In genomic region chr2:164518266-164519170, GRCm38 (mm10) we compare ENCODE assay signal across 16 mouse cellular contexts. TPM values are rescaled to one million over a fixed set of nuclear protein-coding genes. Genes with fewer than 3 reads are reported as not detected.
A peak's percentile ranks its signal among the peaks of the same experiment; 100 is the strongest.
DNase-seq lines count a peak whose midpoint lies in the region; ATAC-seq and TF ChIP-seq lines count a peak whose summit lies in the region.
"Had no signal": no experiment of that assay in that cellular context is flagged by ENCODE, and none has a peak within 500 bp of the region (broad histone marks: within the 10 kb centered on the region; RNA-seq: fewer than 3 reads in every experiment).

No protein-coding gene starts in this region.

- H3K36me3 ChIP-seq in forebrain, postnatal 0 days (ENCODE audit: insufficient read depth): no peaks in the 10 kb centered on the region
- H3K36me3 ChIP-seq in forebrain, embryonic 10.5 days (replicated peaks): no peaks in the 10 kb centered on the region
- no peaks in the 10 kb centered on the region for H3K36me3 ChIP-seq in midbrain, embryonic 14.5 days (ENCODE audit: control insufficient read depth, insufficient read depth, low read length)
- H3K36me3 ChIP-seq in midbrain, postnatal 0 days (ENCODE audit: insufficient read depth, low read length): no peaks in the 10 kb centered on the region
- H3K36me3 ChIP-seq in myocyte (ENCODE audit: control insufficient read depth, insufficient read depth): no peaks in the 10 kb centered on the region

- no peak for ATAC-seq in forebrain, postnatal 0 days
- no peak for ATAC-seq in midbrain, embryonic 14.5 days (ENCODE audit: low FRiP score, low TSS enrichment)
- no peak for ATAC-seq in midbrain, postnatal 0 days (ENCODE audit: low FRiP score)
- ATAC-seq: hindbrain, embryonic 16.5 days had no signal

- H3K27ac ChIP-seq in forebrain, postnatal 0 days (ENCODE audit: low read depth, low read length): no peak overlapping the region
- H3K27ac ChIP-seq in forebrain, embryonic 10.5 days: no peak overlapping the region
- no peak overlapping the region for H3K27ac ChIP-seq in midbrain, embryonic 14.5 days (replicated peaks; ENCODE audit: low read depth, low read length)
- H3K27ac ChIP-seq in midbrain, postnatal 0 days (ENCODE audit: low read depth, low read length): no peak overlapping the region

- H3K79me2 ChIP-seq in myocyte (ENCODE audit: control insufficient read depth, insufficient read depth): no peaks in the 10 kb centered on the region

- WGBS in forebrain, postnatal 0 days: 33% methylated on average over 11 of the region's 11 CpGs
- 68% methylated on average over 11 of the region's 11 CpGs for WGBS in forebrain, embryonic 10.5 days
- WGBS in midbrain, embryonic 14.5 days: 61% methylated on average over 11 of the region's 11 CpGs
- 52% methylated on average over 11 of the region's 11 CpGs for WGBS in midbrain, postnatal 0 days

- H3K9me3 ChIP-seq in forebrain, postnatal 0 days (ENCODE audit: low read length): no peaks in the 10 kb centered on the region
- H3K9me3 ChIP-seq in forebrain, embryonic 10.5 days: no peaks in the 10 kb centered on the region
- H3K9me3 ChIP-seq in midbrain, embryonic 14.5 days (ENCODE audit: control insufficient read depth, low read length): no peaks in the 10 kb centered on the region
- 0 out of 2 replicates have a peak, but pooled peaks cover 3% of the 10 kb centered on the region for H3K9me3 ChIP-seq in midbrain, postnatal 0 days (ENCODE audit: low read length)

- no peak overlapping the region for H3K9ac ChIP-seq in forebrain, postnatal 0 days
- H3K9ac ChIP-seq in midbrain, embryonic 14.5 days (replicated peaks; ENCODE audit: low read length): no peak overlapping the region
- no peak overlapping the region for H3K9ac ChIP-seq in midbrain, postnatal 0 days (replicated peaks; ENCODE audit: low read length, poor library complexity, severe bottlenecking)

- H3K4me3 ChIP-seq in forebrain, postnatal 0 days (ENCODE audit: low read depth, low read length): no peak overlapping the region
- no peak overlapping the region for H3K4me3 ChIP-seq in forebrain, embryonic 10.5 days
- H3K4me3 ChIP-seq in midbrain, embryonic 14.5 days (replicated peaks; ENCODE audit: low read depth, low read length): no peak overlapping the region
- no peak overlapping the region for H3K4me3 ChIP-seq in midbrain, postnatal 0 days (ENCODE audit: low read depth, low read length)
- no peak overlapping the region for H3K4me3 ChIP-seq in myocyte

- no peaks in the 10 kb centered on the region for H3K4me1 ChIP-seq in forebrain, postnatal 0 days (ENCODE audit: insufficient read depth)
- H3K4me1 ChIP-seq in forebrain, embryonic 10.5 days: peaks cover 7% of the 10 kb centered on the region
- H3K4me1 ChIP-seq in midbrain, embryonic 14.5 days (ENCODE audit: control insufficient read depth, insufficient read depth, low read length): no peaks in the 10 kb centered on the region
- no peaks in the 10 kb centered on the region for H3K4me1 ChIP-seq in midbrain, postnatal 0 days (ENCODE audit: insufficient read depth, low read length)

- peak; percentile 31 for DNase-seq in forebrain, postnatal 0 days
- DNase-seq in forebrain, embryonic 10.5 days (ENCODE audit: extremely low spot score, low spot score): no peak
- peak; percentile 26 for DNase-seq in midbrain, embryonic 14.5 days
- no peak for DNase-seq in midbrain, postnatal 0 days (ENCODE audit: low spot score)
- DNase-seq in brain, embryonic 14.5 days (ENCODE audit: low read depth): peak; percentile 69
- DNase-seq in embryo, embryonic 10 days (ENCODE audit: low spot score): no peak
- DNase-seq in adrenal gland, postnatal 4 days (ENCODE audit: low spot score in 2 of 2): no peak

- H3K27me3 ChIP-seq in forebrain, postnatal 0 days (ENCODE audit: insufficient read depth, low read length): no peaks in the 10 kb centered on the region
- peaks cover 9% of the 10 kb centered on the region for H3K27me3 ChIP-seq in forebrain, embryonic 10.5 days (ENCODE audit: poor library complexity, severe bottlenecking)
- H3K27me3 ChIP-seq in midbrain, embryonic 14.5 days (ENCODE audit: control insufficient read depth, insufficient read depth, low read length): no peaks in the 10 kb centered on the region
- no peaks in the 10 kb centered on the region; the same call in 1 of the 2 replicates for H3K27me3 ChIP-seq in midbrain, postnatal 0 days (ENCODE audit: insufficient read depth, low read length)
- no peaks in the 10 kb centered on the region for H3K27me3 ChIP-seq in myocyte (ENCODE audit: control insufficient read depth, insufficient read depth, insufficient read length)

- TF ChIP-seq POLR2A in brain, embryonic 14.5 days (IDR thresholded peaks at IDR 0.05; ENCODE audit: borderline replicate concordance, extremely low read depth, insufficient read depth, insufficient read length, poor library complexity, severe bottlenecking): no peak
- TF ChIP-seq POLR2A in myocyte (IDR thresholded peaks at IDR 0.05; ENCODE audit: insufficient read length, low read depth): no peak

- no peak for TF ChIP-seq CTCF in forebrain, postnatal 0 days (IDR thresholded peaks at IDR 0.05; ENCODE audit: low read depth)
- TF ChIP-seq CTCF in midbrain, postnatal 0 days (IDR thresholded peaks at IDR 0.05): no peak
- TF ChIP-seq CTCF in brain, embryonic 14.5 days (IDR thresholded peaks at IDR 0.05; ENCODE audit: borderline replicate concordance, extremely low read depth, insufficient read depth, insufficient read length): no peak

- no peak overlapping the region for H3ac ChIP-seq in myocyte (ENCODE audit: control insufficient read depth, insufficient read length)

- H3K4me2 ChIP-seq in forebrain, postnatal 0 days (ENCODE audit: low read depth): no peak overlapping the region
- H3K4me2 ChIP-seq in midbrain, embryonic 14.5 days (ENCODE audit: low read length): no peak overlapping the region
- H3K4me2 ChIP-seq in midbrain, postnatal 0 days (ENCODE audit: low read depth, low read length, poor library complexity, severe bottlenecking): no peak overlapping the region
- peak overlapping the region; percentile 45 for H3K4me2 ChIP-seq in myocyte (ENCODE audit: low read depth)

RNA-seq across cellular contexts. Expression of gene Pigt, which starts 21.2 kb away (rescaled TPM):
- 47.6 and 77.6 TPM in 2 replicates for total RNA-seq in forebrain, postnatal 0 days (2014; rRNA removed)
- 91.0 and 93.8 TPM in 2 replicates for polyA plus RNA-seq in forebrain, postnatal 0 days (2015; fragmentation: Nextera tagmentation; extraction: Ambion mirVana)
- 38.5 and 42.0 TPM in 2 replicates for polyA plus RNA-seq in forebrain, embryonic 10.5 days (2016; fragmentation: Nextera tagmentation; extraction: Ambion mirVana)
- polyA plus RNA-seq in midbrain, embryonic 14.5 days (2014; fragmentation: Nextera tagmentation; extraction: Ambion mirVana): 98.9 and 115 TPM in 2 replicates
- 117 and 126 TPM in 2 replicates for total RNA-seq in midbrain, postnatal 0 days (2014; rRNA removed)
- polyA plus RNA-seq in midbrain, postnatal 0 days (2015; fragmentation: Nextera tagmentation; extraction: Ambion mirVana): 121 and 126 TPM in 2 replicates
- 109 and 155 TPM in 2 replicates for polyA plus RNA-seq in brain, embryonic 14.5 days (2012; rRNA removed)
- 79.2 TPM for polyA plus RNA-seq in myocyte (2012; fragmentation: generic; extraction: Trizol)
- total RNA-seq in adrenal gland, postnatal 4 days (2021): 100 to 1,000 TPM; 133 to 134 TPM

RNA-seq across cellular contexts. Expression of gene Dbndd2, which starts 32.6 kb away (rescaled TPM):
- 21.7 and 23.9 TPM in 2 replicates for total RNA-seq in forebrain, postnatal 0 days (2014; rRNA removed)
- 10.9 and 17.6 TPM in 2 replicates for polyA plus RNA-seq in forebrain, postnatal 0 days (2015; fragmentation: Nextera tagmentation; extraction: Ambion mirVana)
- polyA plus RNA-seq in forebrain, embryonic 10.5 days (2016; fragmentation: Nextera tagmentation; extraction: Ambion mirVana): 3.1 and 4.8 TPM in 2 replicates
- polyA plus RNA-seq in midbrain, embryonic 14.5 days (2014; fragmentation: Nextera tagmentation; extraction: Ambion mirVana): 11.4 and 11.8 TPM in 2 replicates
- 21.1 and 26.7 TPM in 2 replicates for total RNA-seq in midbrain, postnatal 0 days (2014; rRNA removed)
- polyA plus RNA-seq in midbrain, postnatal 0 days (2015; fragmentation: Nextera tagmentation; extraction: Ambion mirVana): 24.8 and 25.4 TPM in 2 replicates
- 11.4 and 13.1 TPM in 2 replicates for polyA plus RNA-seq in brain, embryonic 14.5 days (2012; rRNA removed)
- polyA plus RNA-seq in myocyte (2012; fragmentation: generic; extraction: Trizol): 16.4 TPM
- total RNA-seq in adrenal gland, postnatal 4 days (2021): 10 to 100 TPM; 10.9 to 17.1 TPM

RNA-seq across cellular contexts. Expression of gene Wfdc2, which starts 43.7 kb away (rescaled TPM):
- total RNA-seq in forebrain, postnatal 0 days (2014; rRNA removed): 1.5 and 6.1 TPM in 2 replicates
- 4.3 and 7.3 TPM in 2 replicates for polyA plus RNA-seq in forebrain, postnatal 0 days (2015; fragmentation: Nextera tagmentation; extraction: Ambion mirVana)
- polyA plus RNA-seq in forebrain, embryonic 10.5 days (2016; fragmentation: Nextera tagmentation; extraction: Ambion mirVana): 57.8 and 71.3 TPM in 2 replicates
- polyA plus RNA-seq in midbrain, embryonic 14.5 days (2014; fragmentation: Nextera tagmentation; extraction: Ambion mirVana): 0.61 and 1.2 TPM in 2 replicates
- total RNA-seq in midbrain, postnatal 0 days (2014; rRNA removed): 0.38 and 0.52 TPM in 2 replicates
- polyA plus RNA-seq in midbrain, postnatal 0 days (2015; fragmentation: Nextera tagmentation; extraction: Ambion mirVana): 1.5 and 1.9 TPM in 2 replicates
- polyA plus RNA-seq in brain, embryonic 14.5 days (2012; rRNA removed): 3.9 and 5.3 TPM in 2 replicates
- polyA plus RNA-seq in myocyte (2012; fragmentation: generic; extraction: Trizol): not detected
- total RNA-seq in adrenal gland, postnatal 4 days (2021): 10 to 100 TPM in 1 of 2 experiments, 1 to 10 TPM in 1; 1.9 to 49.1 TPM
- total RNA-seq: gastrocnemius, adult 8-10 months; megakaryocyte-erythroid progenitor cell, adult 5-6 weeks; MEL had no signal
- polyA plus RNA-seq: C2C12 had no signal

RNA-seq across cellular contexts. Expression of gene Trp53tg5, which starts 45.0 kb away (rescaled TPM):
- total RNA-seq in forebrain, postnatal 0 days (2014; rRNA removed): not detected in 2 replicates
- polyA plus RNA-seq in forebrain, postnatal 0 days (2015; fragmentation: Nextera tagmentation; extraction: Ambion mirVana): not detected in 2 replicates
- polyA plus RNA-seq in forebrain, embryonic 10.5 days (2016; fragmentation: Nextera tagmentation; extraction: Ambion mirVana): not detected in 2 replicates
- not detected in 2 replicates for polyA plus RNA-seq in midbrain, embryonic 14.5 days (2014; fragmentation: Nextera tagmentation; extraction: Ambion mirVana)
- total RNA-seq in midbrain, postnatal 0 days (2014; rRNA removed): not detected in 2 replicates
- polyA plus RNA-seq in midbrain, postnatal 0 days (2015; fragmentation: Nextera tagmentation; extraction: Ambion mirVana): not detected in 2 replicates
- not detected in 2 replicates for polyA plus RNA-seq in brain, embryonic 14.5 days (2012; rRNA removed)
- polyA plus RNA-seq in myocyte (2012; fragmentation: generic; extraction: Trizol): not detected
- not detected for total RNA-seq in adrenal gland, postnatal 4 days (2021)
- total RNA-seq: gastrocnemius, adult 8-10 months; heart, postnatal 10 days; liver, adult 2 months; megakaryocyte-erythroid progenitor cell, adult 5-6 weeks; MEL had no signal
- polyA plus RNA-seq: C2C12; hindbrain, embryonic 16.5 days; liver, adult 2 months; lung, postnatal 0 days had no signal

RNA-seq across cellular contexts. Expression of gene Spint3, which starts 54.7 kb away (rescaled TPM):
- total RNA-seq in forebrain, postnatal 0 days (2014; rRNA removed): not detected in 2 replicates
- polyA plus RNA-seq in forebrain, postnatal 0 days (2015; fragmentation: Nextera tagmentation; extraction: Ambion mirVana): not detected in 2 replicates
- not detected in 2 replicates for polyA plus RNA-seq in forebrain, embryonic 10.5 days (2016; fragmentation: Nextera tagmentation; extraction: Ambion mirVana)
- not detected in 2 replicates for polyA plus RNA-seq in midbrain, embryonic 14.5 days (2014; fragmentation: Nextera tagmentation; extraction: Ambion mirVana)
- total RNA-seq in midbrain, postnatal 0 days (2014; rRNA removed): not detected in 2 replicates
- polyA plus RNA-seq in midbrain, postnatal 0 days (2015; fragmentation: Nextera tagmentation; extraction: Ambion mirVana): not detected in 2 replicates
- polyA plus RNA-seq in brain, embryonic 14.5 days (2012; rRNA removed): not detected in 2 replicates
- not detected for polyA plus RNA-seq in myocyte (2012; fragmentation: generic; extraction: Trizol)
- not detected for total RNA-seq in adrenal gland, postnatal 4 days (2021)
- total RNA-seq: gastrocnemius, adult 8-10 months; heart, postnatal 10 days; liver, adult 2 months; megakaryocyte-erythroid progenitor cell, adult 5-6 weeks; MEL had no signal
- polyA plus RNA-seq: C2C12; hindbrain, embryonic 16.5 days; liver, adult 2 months; lung, postnatal 0 days had no signal

Comparison
In these comparisons a context has a peak if more than half of its experiments do, and no peak if none do; other contexts are left out.
1. DNase-seq: peak in forebrain, postnatal 0 days (single experiment), midbrain, embryonic 14.5 days (single experiment) and brain, embryonic 14.5 days (single experiment); none in forebrain, embryonic 10.5 days (single experiment), midbrain, postnatal 0 days (single experiment), embryo, embryonic 10 days (single experiment) and adrenal gland, postnatal 4 days (0 of 2).